Mouse (Mus musculus) lung, embryonic 15.5 days (tissue): ENCODE measurements around the gene Nt5c3b. TPM values are rescaled to one million over a fixed set of nuclear protein-coding genes. Genes with fewer than 3 reads are reported as not detected.

Experiments
- ATAC-seq: fragments of 200-750 bp; cut with Nextera tagmentation; 2 replicates; pipeline ENCODE4 v1.8.0; 2017; ENCODE audit warnings: moderate number of reproducible peaks, borderline replicate concordance; ENCODE audit not compliant: low FRiP score, low TSS enrichment; ENCODE audit errors: extremely low read depth
- H3K27ac ChIP-seq: fragments of 300-500 bp; sonication (generic); 2 replicates; pipeline ENCODE4 v1.5.1; 2015; ENCODE audit warnings: moderate library complexity, mild to moderate bottlenecking, inconsistent platforms
- H3K27me3 ChIP-seq: fragments of 300-500 bp; sonication (generic); 2 replicates; pipeline ENCODE4 v1.6.1; 2015; ENCODE audit warnings: inconsistent platforms
- H3K36me3 ChIP-seq: fragments of 300-500 bp; sonication (generic); 2 replicates; pipeline ENCODE4 v1.6.1; 2015; ENCODE audit warnings: inconsistent platforms
- H3K4me1 ChIP-seq: fragments of 300-500 bp; sonication (generic); 2 replicates; pipeline ENCODE4 v1.6.1; 2015; ENCODE audit warnings: inconsistent platforms
- H3K4me2 ChIP-seq: fragments of 300-500 bp; sonication (generic); 2 replicates; pipeline ENCODE4 v1.6.1; 2015; ENCODE audit warnings: inconsistent platforms, mild to moderate bottlenecking, moderate library complexity
- H3K4me3 ChIP-seq: fragments of 300-500 bp; sonication (generic); 2 replicates; pipeline ENCODE4 v1.5.1; 2015; ENCODE audit warnings: mild to moderate bottlenecking, inconsistent platforms
- H3K9ac ChIP-seq: fragments of 300-500 bp; sonication (generic); 2 replicates; pipeline ENCODE4 v1.6.1; 2015; ENCODE audit warnings: inconsistent platforms
- H3K9me3 ChIP-seq: fragments of 300-500 bp; sonication (generic); 2 replicates; pipeline ENCODE4 v1.6.1; 2016; ENCODE audit warnings: inconsistent platforms
- whole genome bisulfite sequencing: fragments of 180-500 bp; shearing (Covaris S2); methylation state at CpG from one replicate; pipeline ENCODE4 v1.1.7; 2015; 5-methylcytosine and 5-hydroxymethylcytosine counted together
- polyA plus RNA-seq: library from polyadenylated mRNA; unstranded; fragments of >200 nt; fragmentation: Nextera tagmentation; extraction: Ambion mirVana; gene quantifications from 2 replicates; pipeline ENCODE4 v1.2.1, GENCODE M21; 2015

Gene Nt5c3b
- polyA plus RNA-seq, 1 experiment from 2014 or later = 133 TPM

GRCm38 (mm10) chr11:100462699-100463098, 21.1 kb upstream of the Nt5c3b start:
- peaks cover 21% of the 10 kb centered on the region for H3K36me3 ChIP-seq
- WGBS = 90% methylated on average over 10 of the region's 10 CpGs
- no peak for ATAC-seq

GRCm38 (mm10) chr11:100457711-100458110, 16.1 kb upstream of the Nt5c3b start:
- H3K4me3 ChIP-seq = no peak overlapping the region
- 53% methylated on average over 5 of the region's 5 CpGs for WGBS
- peak overlapping the region; percentile 20 for H3K27ac ChIP-seq
- H3K27me3 ChIP-seq = no peaks in the 10 kb centered on the region
- H3K9ac ChIP-seq = no peak overlapping the region
- no peaks in the 10 kb centered on the region for H3K9me3 ChIP-seq
- H3K4me2 ChIP-seq = no peak overlapping the region
- peaks cover 16% of the 10 kb centered on the region; the same call in 1 of the 2 replicates for H3K36me3 ChIP-seq
- ATAC-seq = no peak
- peaks cover 6% of the 10 kb centered on the region; the same call in 1 of the 2 replicates for H3K4me1 ChIP-seq

More at GRCm38 (mm10) chr11:100462699-100463098, 21.1 kb upstream of the Nt5c3b start:
- H3K27ac ChIP-seq = no peak overlapping the region
- H3K4me2 ChIP-seq = no peak overlapping the region
- no peak overlapping the region for H3K9ac ChIP-seq
- H3K4me1 ChIP-seq = peaks cover 6% of the 10 kb centered on the region; the same call in 1 of the 2 replicates
- H3K9me3 ChIP-seq = no peaks in the 10 kb centered on the region
- H3K27me3 ChIP-seq = no peaks in the 10 kb centered on the region
- no peak overlapping the region for H3K4me3 ChIP-seq

- ATAC-seq = no peak
- 50% methylated on average over 4 of the region's 4 CpGs for WGBS
- peak overlapping the region; percentile 20 for H3K27ac ChIP-seq
These were observed 15.6 kb upstream of the Nt5c3b start for GRCm38 (mm10) chr11:100457247-100457646.

GRCm38 (mm10) chr11:100442625-100443024, 1.0 kb upstream of the Nt5c3b start:
- ATAC-seq = no peak
- no peak overlapping the region for H3K27ac ChIP-seq
- H3K9me3 ChIP-seq = no peaks in the 10 kb centered on the region
- H3K4me3 ChIP-seq = no peak overlapping the region
- H3K9ac ChIP-seq = no peak overlapping the region
- H3K27me3 ChIP-seq = no peaks in the 10 kb centered on the region
- peaks cover 14% of the 10 kb centered on the region for H3K4me1 ChIP-seq
- H3K4me2 ChIP-seq = no peak overlapping the region
- WGBS = 78% methylated on average over 6 of the region's 6 CpGs
- H3K36me3 ChIP-seq = peaks cover 4% of the 10 kb centered on the region; the same call in 1 of the 2 replicates

More at GRCm38 (mm10) chr11:100457247-100457646, 15.6 kb upstream of the Nt5c3b start:
- Histone ChIP-seq H3K4me1 (peaks cover 6% of the 10 kb centered on the region; the same call in 1 of the 2 replicates), H3K9me3 (no peaks in the 10 kb centered on the region), H3K27me3 (no peaks in the 10 kb centered on the region), H3K4me2 (no peak overlapping the region), H3K36me3 (peaks cover 12% of the 10 kb centered on the region; the same call in 1 of the 2 replicates), H3K9ac (no peak overlapping the region), H3K4me3 (no peak overlapping the region)

GRCm38 (mm10) chr11:100440691-100441522, 701 bp downstream of the Nt5c3b start:
- Histone ChIP-seq H3K4me2 (peak overlapping the region; percentile 78), H3K27ac (peak overlapping the region; percentile 62), H3K36me3 (peaks cover 17% of the 10 kb centered on the region), H3K9ac (peak overlapping the region; percentile 77), H3K27me3 (no peaks in the 10 kb centered on the region), H3K4me1 (peaks cover 14% of the 10 kb centered on the region), H3K9me3 (no peaks in the 10 kb centered on the region), H3K4me3 (peak overlapping the region; percentile 79)
- WGBS = 2% methylated on average over 52 of the region's 52 CpGs
- peak; percentile 97 for ATAC-seq

GRCm38 (mm10) chr11:100437901-100438300, 3.7 kb downstream of the Nt5c3b start:
- Histone ChIP-seq H3K36me3 (peaks cover 33% of the 10 kb centered on the region), H3K4me1 (peaks cover 14% of the 10 kb centered on the region), H3K9ac (no peak overlapping the region), H3K27ac (no peak overlapping the region), H3K9me3 (no peaks in the 10 kb centered on the region), H3K27me3 (no peaks in the 10 kb centered on the region), H3K4me2 (no peak overlapping the region), H3K4me3 (no peak overlapping the region)
- WGBS = 89% methylated on average over 1 of the region's 1 CpGs
- no peak for ATAC-seq

GRCm38 (mm10) chr11:100435678-100436246, 5.8 kb downstream of the Nt5c3b start:
- Histone ChIP-seq H3K4me1 (peaks cover 11% of the 10 kb centered on the region), H3K4me3 (no peak overlapping the region), H3K4me2 (no peak overlapping the region), H3K9me3 (no peaks in the 10 kb centered on the region), H3K27ac (no peak overlapping the region), H3K9ac (no peak overlapping the region), H3K27me3 (no peaks in the 10 kb centered on the region), H3K36me3 (peaks cover 38% of the 10 kb centered on the region)
- ATAC-seq = no peak
- 88% methylated on average over 9 of the region's 9 CpGs for WGBS

GRCm38 (mm10) chr11:100432002-100432401, 9.6 kb downstream of the Nt5c3b start:
- ATAC-seq = no peak
- 0 out of 2 replicates have a peak, but pooled peaks cover 4% of the 10 kb centered on the region for H3K4me1 ChIP-seq
- WGBS = 74% methylated on average over 5 of the region's 5 CpGs
- no peak overlapping the region for H3K4me2 ChIP-seq
- no peak overlapping the region for H3K9ac ChIP-seq
- no peaks in the 10 kb centered on the region for H3K9me3 ChIP-seq
- H3K36me3 ChIP-seq = peaks cover 46% of the 10 kb centered on the region
- H3K4me3 ChIP-seq = no peak overlapping the region
- no peaks in the 10 kb centered on the region for H3K27me3 ChIP-seq
- H3K27ac ChIP-seq = no peak overlapping the region

GRCm38 (mm10) chr11:100430052-100430451, 11.6 kb downstream of the Nt5c3b start:
- no peaks in the 10 kb centered on the region for H3K9me3 ChIP-seq
- WGBS = 87% methylated on average over 7 of the region's 7 CpGs
- no peak overlapping the region for H3K4me3 ChIP-seq
- no peak for ATAC-seq
- no peak overlapping the region for H3K9ac ChIP-seq
- H3K36me3 ChIP-seq = peaks cover 35% of the 10 kb centered on the region
- no peaks in the 10 kb centered on the region for H3K27me3 ChIP-seq
- no peak overlapping the region for H3K4me2 ChIP-seq
- H3K4me1 ChIP-seq = 0 out of 2 replicates have a peak, but pooled peaks cover 4% of the 10 kb centered on the region
- H3K27ac ChIP-seq = no peak overlapping the region

GRCm38 (mm10) chr11:100428612-100429199, 12.9 kb downstream of the Nt5c3b start:
- H3K9ac ChIP-seq = no peak overlapping the region
- no peaks in the 10 kb centered on the region for H3K27me3 ChIP-seq
- peaks cover 40% of the 10 kb centered on the region for H3K36me3 ChIP-seq
- no peak for ATAC-seq
- H3K4me3 ChIP-seq = no peak overlapping the region
- H3K4me1 ChIP-seq = 0 out of 2 replicates have a peak, but pooled peaks cover 4% of the 10 kb centered on the region
- H3K27ac ChIP-seq = no peak overlapping the region
- H3K4me2 ChIP-seq = no peak overlapping the region
- WGBS = 41% methylated on average over 9 of the region's 9 CpGs
- H3K9me3 ChIP-seq = no peaks in the 10 kb centered on the region

- Histone ChIP-seq H3K27me3 (no peaks in the 10 kb centered on the region), H3K9ac (no peak overlapping the region), H3K9me3 (no peaks in the 10 kb centered on the region), H3K4me1 (0 out of 2 replicates have a peak, but pooled peaks cover 4% of the 10 kb centered on the region), H3K36me3 (peaks cover 53% of the 10 kb centered on the region), H3K4me3 (no peak overlapping the region), H3K4me2 (no peak overlapping the region), H3K27ac (no peak overlapping the region)
- 72% methylated on average over 3 of the region's 3 CpGs for WGBS
- ATAC-seq = no peak
These were observed 14.8 kb downstream of the Nt5c3b start for GRCm38 (mm10) chr11:100426820-100427219.
